Mouse (Mus musculus): Measurements from ENCODE around the gene Akap13.

Gene Akap13

DNA sequence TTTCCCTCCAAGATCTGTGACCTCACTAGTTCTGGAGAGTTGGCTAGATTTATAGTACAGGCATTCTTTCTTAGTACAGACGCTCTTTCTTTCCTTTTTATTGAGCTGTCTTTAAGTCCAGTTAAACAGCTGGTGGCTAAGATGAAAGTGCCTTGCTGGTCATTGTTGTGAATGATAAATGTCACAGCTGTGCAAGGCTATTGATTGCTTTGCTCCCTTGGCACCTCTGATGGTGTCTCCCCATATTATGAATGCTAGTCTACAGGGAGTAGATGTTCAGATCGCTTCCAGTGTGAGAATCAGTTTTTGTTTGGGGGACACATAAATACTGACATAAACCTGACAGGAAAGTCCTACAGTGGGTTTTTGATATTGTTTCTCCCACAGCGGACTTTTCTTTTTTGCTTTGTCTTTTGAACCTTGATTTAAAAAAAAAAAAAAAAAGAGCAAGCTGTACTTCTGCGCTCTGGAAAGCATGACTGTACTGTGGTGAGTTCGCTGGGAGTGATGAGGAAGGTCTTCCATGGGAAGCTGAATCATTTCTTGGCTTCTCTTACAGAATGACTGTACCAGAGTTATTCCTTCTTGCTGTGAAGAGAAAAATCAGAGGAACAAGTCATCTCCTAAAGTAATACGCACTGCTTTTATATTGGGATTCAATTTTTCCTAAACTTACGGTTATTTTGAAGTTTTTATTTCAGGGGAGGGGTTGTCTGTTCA is 178.6 kb downstream of the Akap13 start:
- in situ Hi-C loops (cut with MseI, MboI): no loop called here

DNA sequence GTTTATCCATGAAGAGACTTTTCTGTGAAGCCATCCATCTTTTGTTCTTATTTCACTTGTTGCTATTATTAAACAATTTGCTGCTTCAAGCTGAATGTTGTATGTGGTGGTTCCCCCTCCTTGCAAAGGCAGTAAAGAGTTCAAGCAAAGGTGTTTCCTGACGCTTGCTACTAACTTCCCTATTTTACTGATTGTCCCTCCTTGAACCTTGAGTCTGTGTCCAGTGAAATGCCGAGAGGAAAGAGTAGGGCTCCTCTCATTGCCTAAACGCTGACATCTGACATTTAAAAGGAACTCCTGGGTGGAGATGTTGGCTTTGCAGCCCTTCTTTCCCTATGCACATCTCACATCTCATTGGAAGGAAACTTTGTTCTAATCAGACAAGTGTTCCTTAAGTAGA is 183.4 kb downstream of the Akap13 start:
- in situ Hi-C loops (cut with MseI, MboI): no loop called here

DNA sequence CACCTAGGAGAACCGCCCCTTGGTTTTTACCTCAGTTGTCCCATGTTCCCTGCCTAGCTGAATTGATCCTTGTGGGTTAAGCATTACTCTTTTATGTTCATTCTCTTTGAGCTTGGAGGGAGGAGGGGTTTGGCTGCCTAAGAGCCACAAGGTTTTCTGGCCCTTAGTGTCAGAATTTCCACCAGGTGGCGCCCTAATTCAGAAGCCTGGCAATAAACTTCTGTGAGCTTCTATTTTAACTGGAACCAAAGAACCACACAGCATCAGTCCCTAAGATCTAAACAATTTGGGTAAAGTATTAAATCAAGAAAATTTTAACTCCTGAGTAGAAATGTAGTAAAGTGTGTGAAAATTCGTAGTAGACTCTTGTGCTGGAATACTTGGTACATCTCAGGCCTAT is 184.2 kb downstream of the Akap13 start:
- in situ Hi-C loops (cut with MseI, MboI): no loop called here

DNA sequence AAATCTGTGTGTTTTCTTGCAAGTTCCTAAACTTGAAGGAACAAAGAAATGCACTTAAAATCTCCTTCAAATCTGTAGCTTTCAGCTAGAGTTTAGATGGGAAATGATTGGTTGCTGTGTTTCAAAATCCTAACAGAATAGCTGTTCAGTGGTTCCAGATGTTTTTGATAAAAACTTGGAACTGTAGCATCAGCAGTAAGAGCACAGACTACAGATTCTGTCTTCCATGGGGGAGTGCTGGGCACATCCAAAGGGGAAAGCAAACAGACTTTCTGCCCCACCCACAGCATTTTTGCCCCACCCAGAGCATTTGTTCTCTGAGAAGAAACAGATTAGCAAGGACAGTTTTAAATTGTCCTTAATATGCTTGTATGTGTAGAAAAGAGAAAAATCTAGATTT is 184.7 kb downstream of the Akap13 start:
- in situ Hi-C loops (cut with MseI, MboI): no loop called here

DNA sequence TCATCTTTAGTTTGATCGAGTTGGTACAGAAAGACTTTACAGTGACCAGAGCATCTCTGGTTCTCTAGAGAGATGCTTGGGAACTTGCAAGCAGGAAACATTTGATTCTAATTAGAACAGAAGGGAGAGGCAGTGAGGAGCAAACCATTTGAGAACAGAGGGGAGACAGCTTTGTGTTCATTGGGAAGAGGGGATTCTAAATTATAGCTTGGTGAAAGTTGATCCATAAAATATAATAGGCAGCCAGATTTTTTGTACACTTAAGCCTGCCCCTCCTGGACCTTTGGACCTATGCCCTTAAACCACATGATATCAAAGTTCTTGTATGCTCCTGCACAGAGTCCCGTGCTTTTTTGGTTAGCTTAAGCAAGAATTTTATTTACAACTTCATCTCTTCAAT is 185.3 kb downstream of the Akap13 start:
- in situ Hi-C loops (cut with MseI, MboI): no loop called here

DNA sequence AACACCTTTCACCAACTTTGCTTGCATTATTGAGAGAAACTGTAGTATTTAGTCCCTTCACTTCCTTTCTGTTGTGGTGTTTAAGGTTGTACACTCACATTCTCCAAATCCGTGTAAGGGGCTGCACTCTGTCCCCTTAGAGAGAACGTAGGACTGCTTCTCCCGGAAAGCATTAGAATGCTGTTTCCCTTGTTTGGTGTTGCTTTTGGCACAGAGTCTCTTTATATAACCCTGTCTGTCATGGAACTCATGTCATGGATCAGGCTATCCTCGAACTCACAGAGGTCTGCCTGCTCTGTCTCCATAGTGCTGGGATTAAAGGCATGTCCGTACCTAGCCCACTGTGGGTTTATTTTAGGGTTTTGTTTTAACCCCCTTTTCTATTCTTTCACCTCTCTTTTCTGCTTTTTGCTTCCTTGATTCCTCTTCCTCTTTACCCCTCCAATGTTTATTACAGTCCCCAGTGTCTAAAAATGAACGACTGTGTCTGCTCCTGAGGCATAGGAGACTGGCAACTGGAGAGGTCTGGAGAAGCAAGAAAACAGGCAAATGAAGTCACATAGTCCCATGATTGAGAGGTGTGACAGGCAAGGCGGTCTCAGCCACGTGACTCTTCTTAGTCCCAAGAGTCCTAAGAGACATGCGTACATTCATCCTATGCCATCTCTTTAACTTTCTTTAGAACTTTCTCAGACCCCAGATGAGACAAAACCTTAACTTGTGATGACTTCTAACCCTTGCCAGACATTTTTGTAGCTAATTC is 186.3 kb downstream of the Akap13 start:
- in situ Hi-C loops (cut with MseI, MboI): no loop called here

DNA sequence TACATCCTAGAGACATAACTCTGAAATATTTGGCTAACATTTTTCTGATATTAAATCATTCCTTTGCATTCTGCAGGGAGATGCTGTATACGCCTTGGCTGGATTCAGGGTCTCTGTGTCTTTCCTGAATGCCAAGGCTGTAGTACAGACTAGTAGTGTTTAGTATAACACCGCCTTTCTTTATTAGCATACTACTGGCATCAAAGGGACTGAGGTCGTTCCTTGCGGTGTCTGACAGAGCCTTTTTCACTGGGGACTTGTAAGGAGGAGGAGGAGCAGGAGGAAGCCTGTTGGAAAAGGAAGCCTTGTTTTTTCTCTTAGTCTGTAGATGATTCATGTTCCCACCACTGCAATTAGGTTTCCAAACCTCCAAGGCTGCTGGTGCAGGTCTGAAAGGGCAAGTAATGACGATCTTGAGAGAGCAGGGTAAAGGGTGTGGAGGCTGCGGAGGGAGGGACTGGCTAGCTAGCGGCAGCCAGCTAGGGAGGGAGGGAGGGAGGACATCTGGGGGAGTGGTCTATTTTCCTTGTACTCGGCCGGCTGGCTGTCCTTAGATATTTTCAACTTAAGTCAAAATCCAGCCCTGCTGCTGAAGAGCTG is 186.9 kb downstream of the Akap13 start:
- in situ Hi-C loops (cut with MseI, MboI): no loop called here

DNA sequence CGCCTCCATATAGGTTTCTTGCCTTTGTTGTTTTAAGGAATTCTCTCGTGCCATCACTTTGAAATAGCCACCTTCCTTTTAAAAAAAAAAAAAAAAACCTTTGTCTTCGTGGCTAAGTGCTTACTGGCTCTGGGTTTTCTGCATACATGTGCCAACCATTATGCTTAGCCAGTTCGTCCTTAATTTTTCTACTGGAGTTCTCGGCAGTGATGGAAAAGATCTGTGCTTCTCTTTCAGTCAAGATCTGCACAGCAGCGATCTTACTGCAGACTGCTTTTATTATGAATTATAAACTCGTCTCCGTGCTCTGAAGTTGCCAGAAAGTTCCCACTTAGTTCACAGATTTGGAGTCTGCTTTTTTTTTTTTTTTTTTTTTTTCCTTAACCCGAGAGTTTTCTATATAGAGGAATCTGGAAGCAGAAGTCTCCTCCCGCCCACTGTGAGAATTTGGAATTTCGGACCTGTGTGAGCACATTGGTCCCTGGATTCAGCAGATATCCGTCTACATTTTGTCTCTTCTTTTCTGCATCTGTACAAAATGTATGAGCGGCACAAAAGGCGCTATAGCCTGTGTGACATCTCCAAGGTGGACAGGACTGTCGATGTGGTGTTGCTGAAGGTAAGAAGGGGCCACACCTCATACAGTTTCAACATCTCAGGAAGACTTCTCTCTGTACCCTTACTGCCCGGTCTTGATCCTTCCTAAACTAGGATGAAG is 187.7 kb downstream of the Akap13 start:
- in situ Hi-C loops (cut with MseI, MboI): no loop called here

DNA sequence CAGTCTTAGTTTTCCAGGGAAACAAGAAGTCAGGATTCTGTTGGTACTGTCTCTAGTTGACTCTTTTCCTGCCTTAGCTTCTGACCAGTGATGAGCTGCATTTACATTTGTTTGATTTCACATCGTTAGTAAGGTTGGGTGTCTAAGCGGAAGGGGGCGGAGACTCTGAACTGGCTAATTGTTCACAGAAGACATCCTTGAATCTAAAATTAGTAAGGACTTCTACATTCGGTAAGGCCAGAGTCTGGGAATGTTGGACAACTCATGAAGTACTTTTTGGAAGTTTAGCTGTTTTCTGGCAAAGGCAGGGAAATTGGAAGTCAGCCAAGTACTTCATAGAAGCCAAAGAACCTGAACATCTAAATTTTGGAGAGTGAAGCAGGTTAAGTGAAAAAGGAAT is 188.7 kb downstream of the Akap13 start:
- in situ Hi-C loops (cut with MseI, MboI): no loop called here

DNA sequence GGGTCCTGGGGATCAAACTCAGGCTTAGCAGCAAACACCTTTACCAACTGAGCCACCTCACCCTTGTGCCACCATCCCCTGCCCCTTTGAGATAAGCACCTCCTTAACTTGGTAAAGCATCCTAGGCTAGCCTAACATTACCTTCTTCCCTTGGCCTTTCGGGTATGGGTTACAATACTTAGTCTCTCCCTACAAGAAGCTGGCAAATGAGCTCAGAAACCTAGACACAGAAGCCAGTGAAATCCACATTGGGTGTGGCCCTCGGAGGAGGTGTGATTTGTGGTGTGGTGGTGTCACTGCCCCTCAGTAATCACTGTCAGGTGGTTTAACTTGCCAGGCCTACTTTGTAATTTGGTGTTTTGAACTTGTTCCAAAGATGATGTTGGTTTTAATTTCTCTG is 189.3 kb downstream of the Akap13 start:
- in situ Hi-C loops (cut with MseI, MboI): no loop called here

DNA sequence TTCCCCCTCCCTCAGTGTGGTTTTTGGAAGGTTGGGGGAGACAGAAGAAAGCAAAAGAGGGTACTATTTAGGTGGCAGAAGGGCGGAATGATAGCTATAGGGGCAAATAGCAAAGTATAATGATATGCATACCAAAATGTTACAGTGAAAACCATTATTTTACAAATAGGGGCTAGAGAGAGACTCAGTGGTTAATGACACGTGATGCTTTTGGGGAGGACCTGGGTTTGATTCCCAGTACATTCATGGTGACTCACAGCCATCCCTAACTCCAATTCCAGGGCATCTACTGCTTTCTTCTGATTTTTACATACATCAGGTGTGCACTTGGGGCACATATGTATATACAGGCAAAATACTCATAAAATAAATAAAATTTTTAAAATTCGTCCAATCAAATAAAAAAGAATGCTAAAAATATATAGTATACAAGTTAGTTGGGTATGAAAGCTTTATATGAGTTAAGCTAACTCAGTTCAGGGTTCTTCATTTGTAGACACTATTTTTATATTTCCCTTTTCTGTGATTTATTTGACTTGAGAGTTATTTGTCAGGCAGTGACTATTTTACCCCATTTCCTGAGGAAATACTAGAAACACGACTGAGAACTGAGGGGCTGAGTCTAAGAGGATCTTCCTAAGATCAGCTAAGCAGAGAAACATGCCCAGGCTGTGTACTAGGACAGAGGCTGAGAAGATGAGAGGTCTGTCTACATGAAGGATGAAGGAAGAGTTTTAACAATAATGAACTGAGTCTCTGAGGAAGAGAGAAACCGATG is 190.0 kb downstream of the Akap13 start:
- in situ Hi-C loops (cut with MseI, MboI): no loop called here

DNA sequence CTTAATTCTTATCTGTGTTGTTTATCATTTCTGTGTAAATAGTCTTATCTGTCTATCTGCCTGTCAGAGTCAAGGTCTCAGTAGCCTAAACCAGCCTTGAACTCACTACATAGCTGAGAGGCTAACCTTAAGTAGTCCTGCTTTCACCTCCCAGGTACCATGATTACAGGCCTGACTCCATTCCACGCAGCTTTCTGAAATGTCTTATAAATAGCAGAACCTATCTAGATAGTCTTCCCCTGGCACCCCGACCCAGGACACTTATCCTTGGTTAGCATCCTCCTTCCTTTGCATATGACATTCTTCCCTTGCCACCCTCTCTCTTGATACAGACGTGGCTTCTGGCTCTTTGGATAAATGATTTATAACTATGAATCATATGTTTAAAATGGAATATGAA is 192.7 kb downstream of the Akap13 start:
- in situ Hi-C loops (cut with MseI, MboI): no loop called here

DNA sequence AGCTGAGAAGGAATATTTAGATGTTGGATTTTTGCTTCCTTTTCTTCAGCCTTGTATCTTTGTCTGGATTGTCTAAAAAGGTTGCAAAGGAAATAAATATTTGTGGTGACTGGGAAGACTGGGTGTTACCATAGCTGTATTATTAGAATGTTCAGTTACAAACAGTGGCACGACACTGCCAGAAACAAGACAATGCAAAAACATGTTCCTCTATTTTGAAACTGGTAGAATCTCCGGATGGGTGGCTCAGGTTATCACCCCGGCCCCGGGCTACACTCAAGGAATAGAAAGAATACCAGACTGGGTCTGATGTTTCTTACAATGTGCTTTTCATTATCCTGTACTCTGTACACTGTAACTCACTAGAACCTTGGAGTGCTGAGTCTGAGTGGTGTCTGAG is 193.6 kb downstream of the Akap13 start:
- in situ Hi-C loops (cut with MseI, MboI): no loop called here

DNA sequence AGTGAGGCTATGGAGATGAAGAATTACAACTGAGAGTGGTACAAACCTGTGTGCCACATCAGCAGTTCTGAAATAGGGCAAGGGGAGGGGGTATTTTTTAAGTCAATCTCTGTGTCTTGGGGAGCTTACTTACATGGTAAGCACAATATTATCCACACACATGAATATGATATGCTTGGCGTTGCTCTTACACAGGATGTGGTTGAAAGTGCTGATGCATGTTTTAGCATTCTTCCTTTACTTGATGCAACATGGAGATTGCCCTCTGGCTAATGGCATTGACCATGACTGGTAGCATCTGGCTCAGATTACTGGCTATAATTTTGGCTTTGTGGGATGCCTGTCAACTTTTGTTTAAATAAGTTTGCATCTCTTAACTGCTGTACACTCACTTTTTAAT is 194.6 kb downstream of the Akap13 start:
- in situ Hi-C loops (cut with MseI, MboI): no loop called here

DNA sequence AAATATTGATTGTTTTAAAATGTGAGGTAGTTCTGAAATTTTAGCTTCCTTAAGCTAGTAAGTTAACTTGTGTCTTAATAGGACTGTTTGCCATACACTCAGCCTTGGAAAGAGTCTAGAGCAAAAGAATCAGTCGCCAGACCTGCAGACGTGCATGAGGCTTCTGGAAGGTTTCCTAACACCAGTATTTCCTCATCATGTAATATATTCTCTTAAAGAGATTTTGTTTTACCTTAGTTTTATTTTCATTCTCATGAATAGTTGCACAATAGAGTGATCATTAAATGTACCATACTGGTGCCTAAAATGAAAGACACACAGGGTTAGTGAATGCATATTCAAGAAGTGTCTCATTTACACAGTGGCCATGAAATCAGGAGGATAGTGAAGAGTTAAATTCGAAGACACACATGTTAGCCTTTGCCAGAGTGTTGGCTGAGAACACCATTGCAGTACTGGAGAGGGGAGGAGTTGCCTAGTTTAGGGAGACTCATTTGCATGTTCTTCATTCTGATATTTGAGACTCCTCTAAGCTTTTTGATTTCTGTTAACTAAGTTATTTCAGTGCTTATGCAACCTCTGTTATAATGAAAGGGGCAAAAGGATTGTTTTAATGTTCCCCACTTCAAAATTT is 198.5 kb downstream of the Akap13 start:
- in situ Hi-C loops (cut with MseI, MboI): no loop called here

DNA sequence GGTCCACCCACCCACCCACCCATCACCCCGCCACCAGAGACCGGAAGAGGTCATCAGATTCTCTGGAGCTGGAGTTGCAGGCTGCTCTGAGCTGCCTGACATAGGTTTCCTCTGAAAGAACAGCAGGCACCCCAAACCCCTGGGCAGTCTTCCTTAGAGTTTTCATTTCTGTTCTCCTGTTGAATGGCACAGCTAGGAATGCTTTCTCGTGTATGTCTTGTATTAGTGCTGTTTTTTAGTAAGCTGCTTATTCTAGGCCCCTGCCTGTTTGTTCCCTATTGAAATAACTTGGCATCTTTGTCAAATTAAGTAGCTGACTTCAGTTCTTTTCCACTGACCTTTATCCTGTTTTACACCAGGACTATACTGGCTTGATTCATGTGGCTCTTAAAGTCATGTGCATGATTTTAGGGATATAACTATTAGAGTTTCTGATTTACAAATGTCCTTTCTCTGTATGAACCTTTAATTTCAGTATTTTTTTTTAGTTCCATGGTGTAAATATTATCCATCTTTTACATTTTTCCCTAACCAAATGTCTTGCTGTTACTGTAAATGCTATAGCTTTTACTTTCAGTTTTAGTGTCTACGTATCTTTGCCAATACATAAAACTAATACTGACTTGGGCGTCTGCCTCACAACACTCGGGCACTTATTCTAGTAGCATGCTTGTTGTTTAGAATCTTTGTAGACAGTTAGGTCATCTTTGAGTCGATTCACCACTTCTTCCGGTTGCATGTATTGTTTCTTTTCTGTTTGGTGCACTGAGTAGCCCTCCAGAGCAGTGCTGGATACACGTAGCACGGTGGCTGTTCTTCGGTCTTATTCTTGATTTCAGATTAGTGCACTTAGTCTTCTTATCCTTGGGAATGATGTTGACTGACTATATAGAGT is 200.1 kb downstream of the Akap13 start:
- in situ Hi-C loops (cut with MseI, MboI): no loop called here

DNA sequence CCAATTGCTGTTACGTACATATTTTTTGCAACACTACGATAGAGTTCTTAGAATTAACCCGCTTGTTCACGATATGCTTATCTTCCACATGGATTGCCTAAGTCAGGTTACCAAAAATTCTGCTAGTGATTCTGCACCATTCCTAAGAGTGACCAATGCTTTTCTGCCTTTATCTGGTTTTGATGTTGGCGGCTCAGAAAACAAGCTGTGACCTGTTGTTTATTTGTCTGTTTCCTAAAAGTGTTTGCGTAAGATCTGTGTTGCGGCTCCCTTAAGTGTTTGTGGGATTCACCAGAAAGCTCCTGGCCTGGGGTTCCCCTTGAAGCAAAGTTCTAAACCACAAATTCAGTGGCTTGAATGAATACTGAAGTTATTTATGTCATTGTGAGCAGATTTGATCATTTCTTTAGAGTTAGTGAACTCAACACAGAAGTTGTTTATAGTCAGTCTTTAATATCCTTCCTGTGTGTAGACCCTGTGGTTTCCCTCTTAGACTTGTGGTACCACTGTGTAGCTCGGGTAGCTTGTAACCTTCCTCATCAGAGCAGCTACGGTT is 201.0 kb downstream of the Akap13 start:
- in situ Hi-C loops (cut with MseI, MboI): no loop called here

DNA sequence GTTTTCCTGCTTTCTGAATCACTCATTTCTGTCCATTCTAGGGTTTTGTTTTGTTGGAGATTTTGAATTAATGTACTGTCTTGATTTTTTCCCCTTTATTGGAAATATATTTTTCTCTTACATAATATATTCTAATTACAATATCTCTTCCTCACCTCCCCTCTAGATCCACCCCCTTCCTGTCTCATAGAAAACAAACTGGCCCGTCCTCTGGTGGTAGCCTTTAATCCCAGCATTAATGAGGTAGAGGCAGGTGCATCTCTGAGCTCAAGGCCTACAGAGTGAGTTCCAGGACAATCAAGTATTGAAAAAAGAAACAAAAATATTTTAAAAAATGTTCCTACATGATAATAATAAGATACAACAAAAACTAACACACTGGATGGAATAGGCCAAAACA is 201.6 kb downstream of the Akap13 start:
- in situ Hi-C loops (cut with MseI, MboI): no loop called here

DNA sequence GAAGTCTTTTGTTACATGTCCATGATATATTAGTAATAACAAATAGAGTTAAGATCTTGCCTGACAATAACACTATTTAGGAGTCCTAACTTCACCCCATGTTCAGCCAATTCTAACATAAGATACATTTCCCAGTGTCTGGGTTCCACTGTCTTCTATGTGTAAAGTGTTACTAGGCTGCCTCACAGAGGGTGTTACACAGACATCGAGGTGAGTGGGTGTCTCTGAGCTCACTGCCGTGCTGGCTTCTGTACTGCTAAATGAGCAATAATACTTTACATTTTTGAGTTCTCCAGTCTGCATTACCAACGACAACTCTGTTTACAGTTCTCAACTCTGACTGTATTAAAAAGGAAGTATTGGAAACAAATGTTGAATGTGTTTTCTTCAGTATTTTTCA is 209.1 kb downstream of the Akap13 start:
- in situ Hi-C loops (cut with MseI, MboI): no loop called here

DNA sequence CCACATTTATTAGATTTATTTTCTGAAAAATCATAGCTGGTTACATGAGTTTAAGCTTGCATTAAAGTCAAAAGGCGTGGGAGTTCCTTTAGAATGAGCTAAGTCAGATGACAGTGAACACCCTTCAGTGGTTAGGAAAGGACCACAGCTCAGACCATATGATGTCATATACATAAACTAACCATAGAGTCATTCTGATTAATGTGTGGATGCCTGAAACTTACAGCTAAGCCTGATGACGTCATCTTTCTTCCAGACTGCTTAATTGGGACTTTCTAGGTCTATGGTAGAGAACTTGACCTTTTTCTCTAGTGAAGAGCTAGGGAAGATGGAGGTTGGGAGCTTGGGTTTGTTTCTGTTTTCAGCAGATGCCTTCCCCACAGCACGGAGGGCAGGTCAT is 211.6 kb downstream of the Akap13 start:
- in situ Hi-C loops (cut with MseI, MboI): no loop called here

All from mouse trophoblast stem cell (cell line).